Mouse (Mus musculus): ENCODE data around the gene Hmgn3.

The Hmgn3 gene

GRCm38 (mm10) chr9:83098652-83099307, 47.7 kb downstream of the Hmgn3 start:
- no peak for DNase-seq (ENCODE audit: low spot score)

- no peak for DNase-seq (ENCODE audit: low spot score)
Measured at GRCm38 (mm10) chr9:83097816-83098215, 48.7 kb downstream of the Hmgn3 start.

GRCm38 (mm10) chr9:83094649-83095336, 51.7 kb downstream of the Hmgn3 start:
- no peak for DNase-seq (ENCODE audit: low spot score)

- DNase-seq (ENCODE audit: low spot score): peak; percentile 64
Measured at GRCm38 (mm10) chr9:83083790-83084469, 62.6 kb downstream of the Hmgn3 start.

GRCm38 (mm10) chr9:83083091-83083490, 63.4 kb downstream of the Hmgn3 start:
- DNase-seq (ENCODE audit: low spot score): peak; percentile 44

- no peak for DNase-seq (ENCODE audit: low spot score)
Measured at GRCm38 (mm10) chr9:83082296-83082695, 64.2 kb downstream of the Hmgn3 start.

GRCm38 (mm10) chr9:83079724-83080123, 66.8 kb downstream of the Hmgn3 start:
- DNase-seq (ENCODE audit: low spot score): no peak

GRCm38 (mm10) chr9:83068246-83068645, 78.2 kb downstream of the Hmgn3 start:
- no peak for DNase-seq (ENCODE audit: low spot score)

GRCm38 (mm10) chr9:83061289-83061688, 85.2 kb downstream of the Hmgn3 start:
- DNase-seq (ENCODE audit: low spot score): peak; percentile 49

Measured in embryo, embryonic 10.5 days (tissue).